Mouse (Mus musculus) lung, postnatal 25 days (tissue): ENCODE results near the gene Btbd17.
A peak's percentile ranks its signal among the peaks of the same experiment; 100 is the strongest.

ENCODE experiments used
- DNase-seq: peaks from one replicate; pipeline ENCODE4 v3.0.0; 2022; ENCODE audit warnings: low spot score

Gene Btbd17

GRCm38 (mm10) chr11:114795848-114796322 lies at the start of gene Btbd17:
Btbd17 (minus strand) TSS chr11:114795945.
- no peak for DNase-seq

GRCm38 (mm10) chr11:114844464-114845220 lies 48.9 kb upstream of the Btbd17 start:
- DNase-seq = no peak

DNA sequence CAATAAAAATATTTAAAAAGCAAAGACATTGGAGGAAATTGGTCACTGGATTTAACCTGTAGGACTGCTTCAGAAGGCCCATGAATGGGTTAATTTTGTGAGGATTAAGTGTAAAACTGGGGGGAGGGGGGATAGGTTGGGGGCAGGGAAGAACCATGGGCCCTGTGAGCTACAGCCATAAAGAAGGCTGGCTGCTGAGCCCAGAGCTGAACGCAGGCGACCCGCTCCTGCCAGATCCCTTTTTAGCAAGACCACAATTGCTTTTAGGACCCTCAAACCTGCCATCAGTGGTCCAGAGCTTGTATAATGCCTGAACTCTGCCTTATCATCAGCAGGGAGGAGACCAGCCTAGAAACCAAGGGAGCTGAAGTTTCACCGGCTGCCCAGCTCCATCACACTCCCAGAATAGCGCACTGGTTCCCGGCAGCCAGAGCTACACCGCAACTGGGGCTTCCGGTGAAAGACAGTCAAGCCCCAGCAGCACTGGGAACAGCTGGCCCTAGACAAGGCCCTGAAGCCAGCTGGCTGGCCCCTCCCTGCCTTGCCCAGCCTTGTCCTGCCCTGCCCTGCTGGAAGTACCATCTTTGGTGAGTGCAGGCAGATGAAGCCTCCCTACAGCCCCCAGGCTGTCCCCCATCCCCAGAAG lies 48.2 kb upstream of the Btbd17 start:
- DNase-seq = peak; percentile 12

- no peak for DNase-seq
Measured at GRCm38 (mm10) chr11:114833166-114833565, 37.4 kb upstream of the Btbd17 start.

DNA sequence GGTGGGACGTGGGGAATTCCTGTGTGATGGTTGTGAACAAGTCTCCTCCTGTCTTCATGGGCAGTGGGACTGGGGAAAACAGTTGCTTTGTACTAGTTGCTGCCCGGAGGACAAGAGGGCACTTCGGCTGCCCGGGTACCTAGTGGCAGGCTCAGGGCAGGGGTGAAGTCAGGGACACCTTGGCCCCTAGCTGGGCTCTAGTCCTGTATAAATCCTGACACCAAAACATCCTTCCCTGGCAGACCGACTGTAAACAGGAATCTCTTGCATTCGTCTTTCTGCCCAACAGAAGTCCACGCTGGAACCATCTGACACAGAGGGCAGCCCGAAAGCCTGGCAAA lies 34.7 kb upstream of the Btbd17 start:
- DNase-seq = no peak

- peak; percentile 80 for DNase-seq
Measured at GRCm38 (mm10) chr11:114829499-114830432, 34.0 kb upstream of the Btbd17 start.

- DNase-seq = no peak
Measured at GRCm38 (mm10) chr11:114826686-114827085, 30.9 kb upstream of the Btbd17 start.

GRCm38 (mm10) chr11:114823199-114823725 lies 27.5 kb upstream of the Btbd17 start:
- DNase-seq = no peak

GRCm38 (mm10) chr11:114822727-114823126 lies 27.0 kb upstream of the Btbd17 start:
- DNase-seq = peak; percentile 70

GRCm38 (mm10) chr11:114821325-114821724 lies 25.6 kb upstream of the Btbd17 start:
- no peak for DNase-seq

GRCm38 (mm10) chr11:114820444-114820843 lies 24.7 kb upstream of the Btbd17 start:
- DNase-seq = no peak

GRCm38 (mm10) chr11:114819110-114819509 lies 23.4 kb upstream of the Btbd17 start:
- DNase-seq = no peak

DNA sequence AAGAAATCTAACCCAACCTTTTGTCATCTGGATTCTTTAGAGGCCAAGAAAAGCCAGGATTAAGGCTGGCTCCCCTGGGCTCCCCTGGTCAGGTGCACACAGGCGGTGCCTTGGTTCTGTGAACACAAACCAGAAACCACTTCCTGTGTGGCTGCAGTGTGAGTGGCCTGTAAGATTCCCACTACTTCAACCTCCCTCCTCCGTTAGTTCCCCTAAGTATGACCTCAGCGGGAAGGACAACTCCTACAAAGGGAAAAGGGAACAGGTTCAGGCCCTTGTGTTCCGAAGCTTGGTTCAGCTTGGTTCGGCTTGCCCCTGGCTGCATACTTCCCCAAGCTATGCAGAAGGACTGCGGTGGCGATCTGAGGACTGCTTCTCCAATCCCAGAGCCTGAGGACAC lies 22.4 kb upstream of the Btbd17 start:
- peak; percentile 39 for DNase-seq

DNA sequence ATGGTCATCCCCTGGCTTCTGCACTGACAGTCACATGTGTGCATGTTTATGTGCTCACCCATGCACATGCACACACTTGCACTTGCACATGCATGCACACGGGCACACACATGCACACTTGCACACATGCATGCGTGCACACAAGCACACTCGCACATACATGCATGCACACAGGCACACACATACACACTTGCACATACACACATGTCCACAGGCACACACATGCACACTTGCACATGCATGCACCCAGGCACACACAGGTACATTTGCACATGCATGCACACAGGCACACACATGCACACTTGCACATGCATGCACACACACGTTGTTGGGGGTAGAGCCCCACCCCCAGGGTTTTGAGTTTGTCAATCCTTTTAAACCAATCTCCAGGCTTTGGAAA lies 21.2 kb upstream of the Btbd17 start:
- no peak for DNase-seq

GRCm38 (mm10) chr11:114814873-114815592 lies 19.3 kb upstream of the Btbd17 start:
- DNase-seq = no peak

DNA sequence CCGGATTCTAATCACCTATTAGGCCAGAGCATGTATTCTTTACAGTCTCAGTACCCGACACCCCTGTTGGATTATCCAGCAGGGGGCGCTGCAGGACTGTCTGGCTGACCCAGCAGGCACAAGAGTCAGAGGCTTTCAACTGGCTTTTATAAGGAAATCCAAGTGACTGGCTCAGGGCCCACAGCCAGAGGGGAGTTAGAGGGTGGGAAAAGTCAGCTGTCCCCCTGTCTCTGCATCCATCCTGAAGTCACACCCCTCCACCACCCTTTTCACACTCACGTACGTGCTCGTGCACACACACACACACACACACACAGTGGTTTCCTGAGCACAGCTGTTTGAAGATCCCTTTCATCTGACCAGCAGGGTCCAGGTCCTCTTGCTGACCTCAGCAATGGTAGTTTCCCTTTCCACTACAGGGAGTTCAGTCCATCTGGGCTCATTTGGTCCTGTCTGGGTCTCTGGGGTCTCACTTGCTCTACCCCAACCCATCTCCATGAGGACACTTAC lies 17.0 kb upstream of the Btbd17 start:
- DNase-seq = peak; percentile 89

GRCm38 (mm10) chr11:114810344-114810743 lies 14.6 kb upstream of the Btbd17 start:
- DNase-seq = no peak

DNA sequence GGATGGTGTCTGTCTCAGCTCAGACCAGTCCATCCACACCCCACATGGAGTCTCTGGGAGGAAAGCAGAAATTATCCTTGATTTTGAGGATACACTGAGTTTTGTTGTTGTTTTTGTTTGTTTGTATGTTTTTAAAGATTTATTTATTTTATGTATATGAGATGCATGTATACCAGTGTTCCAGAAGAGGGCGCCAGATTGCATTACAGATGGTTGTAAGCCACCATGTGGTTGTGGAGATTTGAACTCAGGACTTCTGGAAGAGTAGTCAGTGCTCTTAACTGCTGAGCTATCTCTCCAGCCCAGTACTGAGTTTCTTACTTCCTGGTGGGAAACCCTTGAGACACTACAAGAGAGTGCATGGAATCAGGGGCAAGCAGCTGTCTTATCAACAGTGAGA lies 13.6 kb upstream of the Btbd17 start:
- no peak for DNase-seq

DNA sequence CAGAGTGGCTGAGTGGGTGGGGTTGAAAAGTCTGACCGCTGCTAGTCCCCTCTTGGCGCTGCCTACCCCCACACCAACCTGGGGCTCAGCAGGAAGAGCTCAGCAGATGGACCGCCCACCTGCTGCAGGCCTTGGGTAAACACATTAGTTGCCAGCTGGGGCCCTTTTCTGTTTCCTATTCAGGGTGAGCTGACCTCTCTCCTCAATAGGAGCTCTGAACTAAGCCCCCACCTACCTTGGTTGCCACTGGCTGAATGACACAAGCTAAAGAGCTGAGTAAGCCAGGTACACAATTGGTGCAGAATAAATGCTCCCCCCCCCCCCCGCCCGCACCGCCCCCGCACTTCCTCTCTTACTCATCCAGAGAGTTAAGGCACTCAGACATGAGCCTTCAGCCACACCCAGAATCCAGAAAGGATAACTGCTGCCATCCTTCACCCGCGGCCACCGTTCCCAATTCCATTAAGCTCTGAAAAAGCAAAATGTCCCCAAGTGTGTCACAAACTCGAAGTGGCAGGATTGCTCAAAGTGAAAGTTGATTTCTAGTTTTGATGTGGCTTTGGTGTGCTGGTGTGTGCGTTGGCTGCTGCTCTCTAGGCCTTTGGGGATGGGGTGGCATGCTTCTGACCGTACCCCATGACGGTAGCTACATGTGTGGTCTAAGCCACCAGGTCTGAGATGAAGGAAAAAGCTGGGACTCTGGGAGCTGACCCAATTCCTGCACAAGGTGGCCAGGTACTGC lies 12.1 kb upstream of the Btbd17 start:
- no peak for DNase-seq

- DNase-seq = no peak
Measured at GRCm38 (mm10) chr11:114807025-114807424, 11.3 kb upstream of the Btbd17 start.

GRCm38 (mm10) chr11:114803990-114804389 lies 8.2 kb upstream of the Btbd17 start:
- DNase-seq = no peak
